Mouse (Mus musculus): ENCODE results near the gene 1300017J02Rik. TPM values are rescaled to one million over a fixed set of nuclear protein-coding genes. Genes with fewer than 3 reads are reported as not detected.

1300017J02Rik gene
- polyA plus RNA-seq, 2 experiments = 42.2 to 43.4 TPM

DNA sequence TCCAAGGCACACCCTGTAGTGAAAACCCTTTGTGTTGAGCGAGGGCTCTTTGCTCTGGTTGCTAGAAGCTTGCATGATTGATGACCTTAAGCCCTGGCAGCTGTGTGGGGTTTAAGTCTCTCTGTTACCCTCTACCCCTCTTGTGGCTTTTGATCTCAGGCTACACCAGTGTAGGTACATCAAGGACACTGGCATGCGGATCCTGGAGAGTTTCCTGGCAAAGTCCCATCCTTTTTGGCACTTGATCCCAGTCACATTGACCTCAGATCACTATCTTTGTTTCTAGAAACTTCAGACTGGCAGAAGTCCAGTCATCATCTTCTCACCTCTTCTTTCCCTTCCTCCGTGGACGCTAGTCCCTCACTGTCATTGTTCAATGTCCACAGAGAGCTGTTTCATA is 56.3 kb downstream of the 1300017J02Rik start:
- TF ChIP-seq EP300 (IDR thresholded peaks at IDR 0.05; ENCODE audit: low read depth) = no peak
- TF ChIP-seq CTCF (IDR thresholded peaks at IDR 0.05; ENCODE audit: low read depth) = no peak
- WGBS (ENCODE audit: insufficient replicate concordance) = 55% methylated on average over 4 of the region's 4 CpGs
- Histone ChIP-seq H3K4me3 (ENCODE audit: insufficient read depth in 1 of 2, low read depth in 2 of 2, low read length in 2 of 2) (no peak overlapping the region), H3K27me3 (ENCODE audit: control insufficient read depth, insufficient read depth, low read length) (no peaks in the 10 kb centered on the region), H3K4me1 (replicated peaks; ENCODE audit: control insufficient read depth in 2 of 2, insufficient read depth in 2 of 2, low read length in 1 of 2) (peaks cover 6 to 8% of the 10 kb centered on the region in 2 experiments), H3K4me2 (ENCODE audit: low read depth) (no peak overlapping the region), H3K36me3 (replicated peaks; ENCODE audit: control insufficient read depth, insufficient read depth, low read depth) (peaks cover 9% of the 10 kb centered on the region), H3K9me3 (ENCODE audit: control insufficient read depth, low read length) (no peaks in the 10 kb centered on the region), H3K27ac (no peak overlapping the region), H3K9ac (replicated peaks) (no peak overlapping the region)
- ATAC-seq (ENCODE audit: insufficient read depth) (no peak), DNase-seq (ENCODE audit: low read depth in 3 of 3, low spot score in 3 of 3) (no peak)

DNA sequence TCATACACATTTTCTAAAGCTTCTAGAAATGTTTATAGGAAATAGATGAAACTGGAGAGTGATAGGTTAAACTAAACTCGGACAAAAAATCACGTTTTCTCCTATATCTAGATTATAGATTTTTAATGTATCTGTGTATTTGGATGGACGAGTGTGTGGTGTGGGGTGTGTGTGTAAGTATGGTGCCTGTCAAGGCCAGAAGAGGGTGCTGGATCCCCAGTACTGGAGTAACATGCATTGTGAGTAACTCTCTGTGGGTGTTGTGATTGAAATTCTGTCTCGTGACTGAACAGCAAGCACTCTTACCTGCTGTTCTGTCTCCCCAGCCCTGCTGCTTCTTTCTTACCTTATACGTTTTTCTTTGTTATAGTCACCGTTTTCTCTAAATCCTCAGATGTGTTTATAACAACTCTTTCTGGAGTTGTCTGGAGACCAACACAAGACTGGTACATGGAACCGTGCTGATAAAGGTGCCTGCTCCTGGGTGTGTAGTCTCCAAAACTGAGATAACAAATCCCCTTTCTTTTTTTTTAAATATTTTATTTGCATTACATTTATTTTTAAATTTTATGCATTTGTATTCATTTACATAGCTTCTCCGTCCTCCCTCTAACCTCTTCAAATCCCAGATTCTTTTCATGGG is 58.2 kb downstream of the 1300017J02Rik start:
- Histone ChIP-seq H3K4me1 (replicated peaks; ENCODE audit: control insufficient read depth in 2 of 2, insufficient read depth in 2 of 2, low read length in 1 of 2) (peaks cover 6 to 13% of the 10 kb centered on the region in 2 experiments), H3K27me3 (ENCODE audit: control insufficient read depth, insufficient read depth, low read length) (no peaks in the 10 kb centered on the region), H3K4me3 (ENCODE audit: insufficient read depth in 1 of 2, low read depth in 2 of 2, low read length in 2 of 2) (no peak overlapping the region), H3K27ac (no peak overlapping the region), H3K36me3 (replicated peaks; ENCODE audit: control insufficient read depth, insufficient read depth, low read depth) (peaks cover 6% of the 10 kb centered on the region), H3K9ac (replicated peaks) (no peak overlapping the region), H3K9me3 (ENCODE audit: control insufficient read depth, low read length) (no peaks in the 10 kb centered on the region), H3K4me2 (ENCODE audit: low read depth) (peak overlapping the region; percentile 24; the same call in 1 of the 2 replicates)
- TF ChIP-seq EP300 (IDR thresholded peaks at IDR 0.05; ENCODE audit: low read depth) (peak; percentile 56), CTCF (IDR thresholded peaks at IDR 0.05; ENCODE audit: low read depth) (peak; percentile 69)
- DNase-seq (ENCODE audit: low read depth in 3 of 3, low spot score in 3 of 3) (peak in 2 of 3 experiments; percentile 35 to 36), ATAC-seq (ENCODE audit: insufficient read depth) (peak; percentile 72)
- 36% methylated on average over 8 of the region's 8 CpGs for WGBS (ENCODE audit: insufficient replicate concordance)

DNA sequence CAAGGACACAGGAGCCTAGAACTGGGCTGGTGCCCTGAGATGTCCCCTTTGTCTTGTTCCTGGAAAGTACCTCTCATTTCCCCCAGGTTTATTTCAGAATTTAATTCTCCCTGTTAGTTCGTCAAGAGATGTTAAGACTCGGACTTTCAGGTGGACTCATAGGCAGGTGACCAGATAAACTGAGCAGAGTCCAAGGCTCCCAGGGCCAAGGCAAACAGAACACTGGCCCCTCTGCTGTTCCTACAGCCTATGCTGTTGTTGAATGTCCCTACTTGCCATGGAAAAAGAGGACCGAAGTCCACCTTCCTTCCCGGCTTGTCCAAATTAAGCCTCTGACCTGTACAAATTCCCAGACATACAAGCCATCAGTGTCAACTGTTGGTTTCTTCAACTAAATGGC is 61.2 kb downstream of the 1300017J02Rik start:
- DNase-seq (ENCODE audit: low read depth in 3 of 3, low spot score in 3 of 3) (peak in 2 of 3 experiments; percentile 10 to 32), ATAC-seq (ENCODE audit: insufficient read depth) (peak; percentile 47)
- no peak overlapping the region for H3K4me2 ChIP-seq (ENCODE audit: low read depth)
- no peaks in the 10 kb centered on the region for H3K9me3 ChIP-seq (ENCODE audit: control insufficient read depth, low read length)
- no peak overlapping the region for H3K27ac ChIP-seq
- 69% methylated on average over 4 of the region's 4 CpGs for WGBS (ENCODE audit: insufficient replicate concordance)
- no peaks in the 10 kb centered on the region for H3K36me3 ChIP-seq (replicated peaks; ENCODE audit: control insufficient read depth, insufficient read depth, low read depth)
- no peak overlapping the region for H3K4me3 ChIP-seq (ENCODE audit: insufficient read depth in 1 of 2, low read depth in 2 of 2, low read length in 2 of 2)
- peaks cover 6 to 19% of the 10 kb centered on the region in 2 experiments for H3K4me1 ChIP-seq (replicated peaks; ENCODE audit: control insufficient read depth in 2 of 2, insufficient read depth in 2 of 2, low read length in 1 of 2)
- TF ChIP-seq CTCF (IDR thresholded peaks at IDR 0.05; ENCODE audit: low read depth) (no peak), EP300 (IDR thresholded peaks at IDR 0.05; ENCODE audit: low read depth) (no peak)
- H3K9ac ChIP-seq (replicated peaks) = no peak overlapping the region
- no peaks in the 10 kb centered on the region for H3K27me3 ChIP-seq (ENCODE audit: control insufficient read depth, insufficient read depth, low read length)

DNA sequence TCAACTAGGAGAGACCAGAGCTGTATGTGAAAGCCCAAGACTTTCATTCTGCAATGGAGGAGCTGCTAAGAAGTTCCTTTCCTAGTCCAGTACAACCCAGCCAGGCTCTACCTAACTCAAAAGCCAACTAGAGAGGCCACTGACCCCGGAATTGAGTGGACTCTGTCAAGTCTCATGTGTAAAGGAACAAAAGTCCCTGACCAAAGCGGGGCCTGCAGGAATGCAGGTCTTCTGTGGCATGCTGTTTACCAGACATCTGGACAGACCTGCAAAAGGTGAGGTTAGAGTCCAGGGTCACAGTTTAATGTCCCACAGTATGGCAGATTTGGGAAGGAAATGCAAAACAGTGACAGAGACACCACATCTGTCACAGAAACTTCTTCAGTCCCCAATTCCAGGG is 63.7 kb downstream of the 1300017J02Rik start:
- Histone ChIP-seq H3K27ac (no peak overlapping the region), H3K9me3 (ENCODE audit: control insufficient read depth, low read length) (no peaks in the 10 kb centered on the region), H3K9ac (replicated peaks) (no peak overlapping the region), H3K4me2 (ENCODE audit: low read depth) (no peak overlapping the region), H3K4me1 (replicated peaks; ENCODE audit: control insufficient read depth in 2 of 2, insufficient read depth in 2 of 2, low read length in 1 of 2) (peaks cover 0 to 16% of the 10 kb centered on the region in 2 experiments; a peak in 2 of 4 replicates), H3K36me3 (replicated peaks; ENCODE audit: control insufficient read depth, insufficient read depth, low read depth) (no peaks in the 10 kb centered on the region), H3K27me3 (ENCODE audit: control insufficient read depth, insufficient read depth, low read length) (no peaks in the 10 kb centered on the region), H3K4me3 (ENCODE audit: insufficient read depth in 1 of 2, low read depth in 2 of 2, low read length in 2 of 2) (no peak overlapping the region)
- WGBS (ENCODE audit: insufficient replicate concordance) = 45% methylated on average over 2 of the region's 2 CpGs
- ATAC-seq (ENCODE audit: insufficient read depth) = peak; percentile 34; the same call in 1 of the 2 replicates
- DNase-seq (ENCODE audit: low read depth in 3 of 3, low spot score in 3 of 3) = no peak
- TF ChIP-seq CTCF (IDR thresholded peaks at IDR 0.05; ENCODE audit: low read depth) = no peak
- no peak for TF ChIP-seq EP300 (IDR thresholded peaks at IDR 0.05; ENCODE audit: low read depth)

DNA sequence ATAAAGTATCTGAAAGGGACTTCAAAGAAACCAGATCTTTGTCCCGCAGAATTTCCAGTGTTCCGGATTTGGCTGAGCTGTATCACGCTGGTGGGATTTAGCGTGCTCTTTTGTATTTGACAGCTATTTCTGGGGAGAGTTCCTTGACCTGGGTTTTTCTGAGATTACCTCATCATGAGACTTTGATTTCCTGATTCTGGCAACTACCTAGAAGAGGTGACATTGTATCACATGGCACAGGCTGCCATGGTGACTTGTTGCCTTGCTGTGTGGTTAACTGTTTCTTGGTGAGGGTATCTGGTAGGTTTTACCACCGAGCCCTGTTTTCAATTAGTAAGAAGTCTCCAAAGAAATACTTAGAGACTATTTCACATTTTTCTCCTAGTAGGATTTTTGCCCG is 65.4 kb downstream of the 1300017J02Rik start:
- H3K27ac ChIP-seq = no peak overlapping the region
- WGBS (ENCODE audit: insufficient replicate concordance) = 72% methylated on average over 6 of the region's 6 CpGs

More for the DNA sequence above, 65.4 kb downstream of the 1300017J02Rik start:
- Histone ChIP-seq H3K27me3 (ENCODE audit: control insufficient read depth, insufficient read depth, low read length) (no peaks in the 10 kb centered on the region), H3K36me3 (replicated peaks; ENCODE audit: control insufficient read depth, insufficient read depth, low read depth) (no peaks in the 10 kb centered on the region), H3K9me3 (ENCODE audit: control insufficient read depth, low read length) (no peaks in the 10 kb centered on the region), H3K9ac (replicated peaks) (no peak overlapping the region), H3K4me1 (replicated peaks; ENCODE audit: control insufficient read depth in 2 of 2, insufficient read depth in 2 of 2, low read length in 1 of 2) (peaks cover 0 to 18% of the 10 kb centered on the region in 2 experiments; a peak in 2 of 4 replicates), H3K4me2 (ENCODE audit: low read depth) (no peak overlapping the region), H3K4me3 (ENCODE audit: insufficient read depth in 1 of 2, low read depth in 2 of 2, low read length in 2 of 2) (no peak overlapping the region)
- DNase-seq (ENCODE audit: low read depth in 3 of 3, low spot score in 3 of 3) = no peak
- TF ChIP-seq CTCF (IDR thresholded peaks at IDR 0.05; ENCODE audit: low read depth) = no peak
- no peak for TF ChIP-seq EP300 (IDR thresholded peaks at IDR 0.05; ENCODE audit: low read depth)
- no peak for ATAC-seq (ENCODE audit: insufficient read depth)
